Mouse (Mus musculus): ENCODE results near the gene Cfdp1. TPM values are rescaled to one million over a fixed set of nuclear protein-coding genes. Genes with fewer than 3 reads are reported as not detected.

Cfdp1 gene
- total RNA-seq, 1 experiment = 190 TPM

DNA sequence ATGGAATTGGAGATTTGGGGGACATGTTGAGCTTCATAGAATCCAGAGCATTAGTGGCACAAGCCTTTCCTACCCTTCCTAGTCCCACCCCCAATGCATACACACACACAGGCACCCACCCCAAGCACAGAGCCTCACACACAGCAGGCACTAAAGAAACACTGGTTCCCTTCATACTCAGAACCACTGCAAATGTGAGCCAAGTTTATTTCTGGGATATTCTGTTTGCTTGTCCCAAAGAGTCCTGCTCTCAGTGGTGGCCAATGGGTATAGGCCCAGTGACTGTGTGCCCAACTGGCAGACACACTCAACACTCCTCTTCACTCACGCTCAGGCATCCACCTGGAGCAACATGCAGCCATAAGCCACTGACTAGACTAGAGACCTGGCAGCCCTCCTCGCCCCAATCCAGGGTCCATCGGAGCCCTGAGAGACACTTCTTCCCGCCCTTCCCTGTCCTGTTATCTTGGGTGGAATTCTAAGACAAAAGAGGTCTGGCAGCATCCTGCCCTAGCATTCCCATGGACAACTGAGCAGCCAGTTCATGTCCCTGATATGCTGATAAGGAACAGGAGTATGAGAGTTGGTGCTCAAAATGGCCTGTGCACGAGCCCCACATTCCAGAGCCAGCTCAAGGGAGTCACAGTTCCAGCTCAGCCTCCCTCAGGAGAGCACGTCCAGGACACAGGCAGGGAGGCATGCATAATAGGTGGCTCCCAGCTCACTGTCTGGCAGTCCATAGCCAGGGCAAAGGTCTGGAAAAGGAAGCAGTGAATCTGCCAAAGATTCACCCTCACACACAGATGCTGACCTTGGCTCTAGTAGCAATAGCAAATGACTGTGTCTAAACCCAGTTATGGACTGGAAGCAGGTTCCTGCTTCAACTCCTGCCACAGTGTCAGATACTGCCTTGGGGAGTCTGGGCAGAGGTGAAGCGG is 124.6 kb downstream of the Cfdp1 start:
- H3K4me1 ChIP-seq (ENCODE audit: control insufficient read depth in 2 of 2, insufficient read depth in 2 of 2, low read length in 2 of 2, poor library complexity in 1 of 2) = peaks cover 15 to 37% of the 10 kb centered on the region in 2 experiments
- no peak overlapping the region for H3K9ac ChIP-seq (ENCODE audit: insufficient read depth, low read depth, low read length, poor library complexity, severe bottlenecking)
- 0 out of 2 replicates have a peak overlapping the region, but pooled peaks have one; percentile 4 for H3K27ac ChIP-seq (ENCODE audit: insufficient read depth, low read depth, low read length, poor library complexity, severe bottlenecking)
- DNase-seq (ENCODE audit: low read depth, low spot score) = no peak
- H3K36me3 ChIP-seq (ENCODE audit: control insufficient read depth, insufficient read depth, low read length, poor library complexity, severe bottlenecking) = peaks cover 7% of the 10 kb centered on the region; the same call in 1 of the 2 replicates
- TF ChIP-seq ZC3H11A (IDR thresholded peaks at IDR 0.05; ENCODE audit: borderline replicate concordance, low read depth, low read length) (no peak), CHD2 (IDR thresholded peaks at IDR 0.05; ENCODE audit: low read depth, low read length) (no peak), ZNF384 (IDR thresholded peaks at IDR 0.05; ENCODE audit: low read depth, low read length) (no peak), MAFK (IDR thresholded peaks at IDR 0.05; ENCODE audit: insufficient read depth, low read depth, low read length) (no peak), HCFC1 (IDR thresholded peaks at IDR 0.05; ENCODE audit: borderline replicate concordance, insufficient read depth, low read length) (no peak)
- in situ Hi-C loops (cut with MboI; ENCODE audit: low sequenced_read_pairs in 2 of 2, unreplicated experiment in 2 of 2) = no loop called here
- H3K4me3 ChIP-seq (ENCODE audit: insufficient read depth in 1 of 2, low read depth in 1 of 2, low read length in 2 of 2, poor library complexity in 1 of 2, severe bottlenecking in 1 of 2) = 0 out of 4 replicates have a peak overlapping the region, but pooled peaks of 1 of the 2 experiments have one; percentile 15
- no peaks in the 10 kb centered on the region for H3K9me3 ChIP-seq (ENCODE audit: control insufficient read depth, insufficient read depth, low read depth, low read length)

DNA sequence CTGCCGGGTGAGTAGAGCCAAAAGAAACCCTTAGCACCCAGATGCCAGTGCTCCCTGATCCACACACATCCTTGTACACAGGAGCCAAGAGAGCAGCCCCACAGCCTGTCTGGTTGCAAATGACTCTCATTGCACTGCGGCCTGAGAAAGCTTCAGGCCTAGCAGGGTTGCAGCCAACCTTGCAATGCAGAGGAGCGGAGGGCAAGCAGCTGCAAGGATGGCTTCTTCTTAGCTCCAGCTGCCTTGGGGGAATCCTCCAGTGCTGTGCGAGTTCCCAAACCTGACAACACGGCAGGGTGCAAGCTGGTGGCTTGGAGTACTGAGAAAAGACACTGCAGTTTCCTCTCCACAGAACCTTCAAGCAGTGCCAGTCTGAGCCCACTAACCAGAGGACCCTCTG is 125.6 kb downstream of the Cfdp1 start:
- H3K27ac ChIP-seq (ENCODE audit: insufficient read depth, low read depth, low read length, poor library complexity, severe bottlenecking) = no peak overlapping the region
- no peaks in the 10 kb centered on the region for H3K9me3 ChIP-seq (ENCODE audit: control insufficient read depth, insufficient read depth, low read depth, low read length)
- no peak overlapping the region for H3K9ac ChIP-seq (ENCODE audit: insufficient read depth, low read depth, low read length, poor library complexity, severe bottlenecking)
- no peak for DNase-seq (ENCODE audit: low read depth, low spot score)
- in situ Hi-C loops (cut with MboI; ENCODE audit: low sequenced_read_pairs in 2 of 2, unreplicated experiment in 2 of 2) = no loop called here
- H3K36me3 ChIP-seq (ENCODE audit: control insufficient read depth, insufficient read depth, low read length, poor library complexity, severe bottlenecking) = peaks cover 9% of the 10 kb centered on the region; the same call in 1 of the 2 replicates
- peaks cover 13 to 31% of the 10 kb centered on the region in 2 experiments for H3K4me1 ChIP-seq (ENCODE audit: control insufficient read depth in 2 of 2, insufficient read depth in 2 of 2, low read length in 2 of 2, poor library complexity in 1 of 2)
- TF ChIP-seq CHD2 (IDR thresholded peaks at IDR 0.05; ENCODE audit: low read depth, low read length) (no peak), ZNF384 (IDR thresholded peaks at IDR 0.05; ENCODE audit: low read depth, low read length) (no peak), MAFK (IDR thresholded peaks at IDR 0.05; ENCODE audit: insufficient read depth, low read depth, low read length) (no peak), HCFC1 (IDR thresholded peaks at IDR 0.05; ENCODE audit: borderline replicate concordance, insufficient read depth, low read length) (no peak), ZC3H11A (IDR thresholded peaks at IDR 0.05; ENCODE audit: borderline replicate concordance, low read depth, low read length) (no peak)
- no peak overlapping the region for H3K4me3 ChIP-seq (ENCODE audit: insufficient read depth in 1 of 2, low read depth in 1 of 2, low read length in 2 of 2, poor library complexity in 1 of 2, severe bottlenecking in 1 of 2)

DNA sequence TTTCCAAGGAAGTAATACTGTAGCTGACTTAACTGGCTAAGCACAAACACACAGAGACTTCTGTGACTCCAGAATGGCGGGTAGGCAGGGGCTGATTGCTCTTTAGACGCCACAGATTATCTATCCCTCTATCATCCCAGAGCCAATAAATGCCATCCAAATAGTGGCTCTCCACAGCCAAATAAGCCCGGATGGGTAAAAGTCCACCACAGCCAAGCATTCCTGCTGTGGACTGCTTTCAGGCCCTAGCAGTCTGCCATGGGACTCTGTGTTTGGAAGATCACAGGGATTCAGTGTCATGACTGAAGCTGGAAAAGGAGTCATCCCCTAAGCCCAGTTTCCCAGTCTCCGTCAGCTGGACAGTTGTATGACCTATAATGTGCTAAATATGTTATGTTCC is 126.5 kb downstream of the Cfdp1 start:
- Histone ChIP-seq H3K4me1 (ENCODE audit: control insufficient read depth in 2 of 2, insufficient read depth in 2 of 2, low read length in 2 of 2, poor library complexity in 1 of 2) (peaks cover 7 to 30% of the 10 kb centered on the region in 2 experiments), H3K4me3 (ENCODE audit: insufficient read depth in 1 of 2, low read depth in 1 of 2, low read length in 2 of 2, poor library complexity in 1 of 2, severe bottlenecking in 1 of 2) (no peak overlapping the region), H3K36me3 (ENCODE audit: control insufficient read depth, insufficient read depth, low read length, poor library complexity, severe bottlenecking) (peaks cover 9% of the 10 kb centered on the region; the same call in 1 of the 2 replicates), H3K27ac (ENCODE audit: insufficient read depth, low read depth, low read length, poor library complexity, severe bottlenecking) (no peak overlapping the region), H3K9ac (ENCODE audit: insufficient read depth, low read depth, low read length, poor library complexity, severe bottlenecking) (no peak overlapping the region), H3K9me3 (ENCODE audit: control insufficient read depth, insufficient read depth, low read depth, low read length) (no peaks in the 10 kb centered on the region)
- no peak for DNase-seq (ENCODE audit: low read depth, low spot score)
- in situ Hi-C loops (cut with MboI; ENCODE audit: low sequenced_read_pairs in 2 of 2, unreplicated experiment in 2 of 2) = no loop called here
- TF ChIP-seq HCFC1 (IDR thresholded peaks at IDR 0.05; ENCODE audit: borderline replicate concordance, insufficient read depth, low read length) (no peak), MAFK (IDR thresholded peaks at IDR 0.05; ENCODE audit: insufficient read depth, low read depth, low read length) (no peak), CHD2 (IDR thresholded peaks at IDR 0.05; ENCODE audit: low read depth, low read length) (no peak), ZC3H11A (IDR thresholded peaks at IDR 0.05; ENCODE audit: borderline replicate concordance, low read depth, low read length) (no peak), ZNF384 (IDR thresholded peaks at IDR 0.05; ENCODE audit: low read depth, low read length) (no peak)

DNA sequence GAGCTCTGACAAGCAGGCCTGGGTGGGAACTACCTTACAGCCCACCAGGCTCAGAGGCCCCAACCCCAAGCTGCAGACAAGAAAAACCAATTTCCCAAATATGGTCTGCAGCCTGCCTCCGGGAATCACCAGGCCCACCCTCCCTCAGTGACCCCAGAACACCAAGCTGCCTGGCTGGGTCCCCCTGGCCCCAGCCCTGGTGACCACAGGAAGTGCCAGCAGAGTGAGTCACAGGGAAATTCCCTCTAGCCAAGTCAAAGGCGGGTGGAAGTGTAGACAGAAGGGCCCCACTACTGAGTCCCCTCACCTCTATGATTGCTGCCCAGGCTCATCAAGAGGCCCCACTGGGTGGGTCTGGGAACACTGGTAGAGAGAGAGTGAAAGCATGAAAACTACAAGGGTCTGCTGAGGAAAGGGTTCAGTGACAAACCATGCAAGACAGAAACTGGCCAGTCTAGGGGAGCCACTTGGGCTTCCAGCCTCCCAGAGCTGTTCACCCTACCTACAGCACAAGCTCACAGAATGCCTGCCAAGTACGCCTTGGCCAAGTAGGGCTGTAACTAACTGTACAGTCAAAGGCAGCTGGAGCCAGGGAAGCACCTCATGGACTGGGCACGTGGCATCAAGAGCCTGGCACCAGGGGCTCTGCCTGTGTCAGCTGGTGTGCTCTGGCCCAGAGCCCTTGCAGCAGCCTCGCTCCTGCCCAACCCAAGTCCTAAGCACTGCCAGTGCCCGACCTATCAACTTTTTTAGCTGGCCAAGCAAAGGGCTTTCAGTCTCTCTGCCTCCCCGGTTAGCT is 127.8 kb downstream of the Cfdp1 start:
- DNase-seq (ENCODE audit: low read depth, low spot score) = no peak
- H3K4me1 ChIP-seq (ENCODE audit: control insufficient read depth in 2 of 2, insufficient read depth in 2 of 2, low read length in 2 of 2, poor library complexity in 1 of 2) = peaks cover 7 to 29% of the 10 kb centered on the region in 2 experiments
- no peaks in the 10 kb centered on the region for H3K9me3 ChIP-seq (ENCODE audit: control insufficient read depth, insufficient read depth, low read depth, low read length)
- H3K4me3 ChIP-seq (ENCODE audit: insufficient read depth in 1 of 2, low read depth in 1 of 2, low read length in 2 of 2, poor library complexity in 1 of 2, severe bottlenecking in 1 of 2) = no peak overlapping the region
- no peak overlapping the region for H3K9ac ChIP-seq (ENCODE audit: insufficient read depth, low read depth, low read length, poor library complexity, severe bottlenecking)
- H3K27ac ChIP-seq (ENCODE audit: insufficient read depth, low read depth, low read length, poor library complexity, severe bottlenecking) = no peak overlapping the region; the same call in 1 of the 2 replicates
- in situ Hi-C loops (cut with MboI; ENCODE audit: low sequenced_read_pairs in 2 of 2, unreplicated experiment in 2 of 2) = no loop called here
- TF ChIP-seq ZC3H11A (IDR thresholded peaks at IDR 0.05; ENCODE audit: borderline replicate concordance, low read depth, low read length) = no peak
- TF ChIP-seq MAFK (IDR thresholded peaks at IDR 0.05; ENCODE audit: insufficient read depth, low read depth, low read length) = no peak
- TF ChIP-seq HCFC1 (IDR thresholded peaks at IDR 0.05; ENCODE audit: borderline replicate concordance, insufficient read depth, low read length) = no peak
- no peak for TF ChIP-seq CHD2 (IDR thresholded peaks at IDR 0.05; ENCODE audit: low read depth, low read length)
- TF ChIP-seq ZNF384 (IDR thresholded peaks at IDR 0.05; ENCODE audit: low read depth, low read length) = no peak
- H3K36me3 ChIP-seq (ENCODE audit: control insufficient read depth, insufficient read depth, low read length, poor library complexity, severe bottlenecking) = peaks cover 9% of the 10 kb centered on the region; the same call in 1 of the 2 replicates
